Mouse (Mus musculus) T-cell, adult 2 months (primary cell): ENCODE measurements around the gene Olfr1245.
"Not testable (repeated sequence)": the region's sequence is repeated elsewhere in the genome, so short reads cannot be mapped to it uniquely, and the experiment has no call there.

Experiments used
- DNase-seq: peaks from one replicate; pipeline ENCODE4 v3.0.0; 2022; ENCODE audit warnings: low spot score

The Olfr1245 gene

DNA sequence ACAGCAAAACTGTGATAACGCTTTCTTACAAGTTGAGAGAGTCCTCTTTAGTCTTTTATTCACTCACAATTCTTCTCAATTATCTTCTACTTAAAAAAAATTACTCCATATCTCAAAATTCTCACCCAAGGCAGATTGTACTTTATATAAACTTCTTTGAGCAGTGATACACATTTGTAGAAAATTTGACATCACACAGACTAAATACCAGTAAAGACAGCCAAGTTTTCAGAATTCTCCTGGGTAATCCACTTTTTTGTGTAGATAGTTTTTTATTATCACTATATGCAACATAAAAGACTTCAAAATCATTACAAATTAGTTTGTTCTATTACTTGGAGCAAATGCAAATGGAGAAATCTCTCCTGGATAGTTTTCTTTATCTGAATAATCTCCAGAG is at the start of gene Olfr1245:
Gene Olfr1245 (minus strand): TSS at position 101 of the 400 bp plus-strand sequence.
- no peak for DNase-seq

GRCm38 (mm10) chr2:89618145-89618544 is 39.9 kb upstream of the Olfr1245 start, which contains the start of gene Olfr1248:
Gene Olfr1248 (minus strand): TSS chr2:89618245.
- not testable (repeated sequence) for DNase-seq

- DNase-seq, result no peak
Observed at GRCm38 (mm10) chr2:89614030-89614429, 35.8 kb upstream of the Olfr1245 start, which contains the start of gene Olfr1247. Gene Olfr1247 (minus strand): TSS chr2:89614130.

- no peak for DNase-seq
Observed at GRCm38 (mm10) chr2:89593057-89593456, 14.8 kb upstream of the Olfr1245 start, which contains the start of gene Olfr1246. Gene Olfr1246 (minus strand): TSS chr2:89593157.

DNA sequence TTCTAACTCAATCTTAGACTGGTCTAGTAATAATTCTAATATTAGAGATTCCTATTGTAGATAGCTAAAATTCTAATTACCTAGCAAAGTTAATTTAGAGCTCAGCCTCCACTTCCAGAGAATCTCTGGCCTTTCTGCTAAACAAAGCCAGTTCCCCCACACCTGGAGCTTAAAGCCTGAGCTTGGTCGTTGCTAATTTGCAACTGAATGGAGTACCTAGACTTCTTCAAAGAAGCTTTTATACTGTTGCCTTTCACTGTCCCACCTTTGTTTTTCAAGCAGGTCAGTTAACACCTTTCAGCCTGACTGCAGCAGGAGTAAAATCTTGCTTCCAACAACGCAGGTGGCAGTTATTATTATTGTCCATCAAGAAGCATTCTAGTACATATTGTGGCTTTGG is 15.5 kb downstream of the Olfr1245 start:
- DNase-seq, result not testable (repeated sequence)

DNA sequence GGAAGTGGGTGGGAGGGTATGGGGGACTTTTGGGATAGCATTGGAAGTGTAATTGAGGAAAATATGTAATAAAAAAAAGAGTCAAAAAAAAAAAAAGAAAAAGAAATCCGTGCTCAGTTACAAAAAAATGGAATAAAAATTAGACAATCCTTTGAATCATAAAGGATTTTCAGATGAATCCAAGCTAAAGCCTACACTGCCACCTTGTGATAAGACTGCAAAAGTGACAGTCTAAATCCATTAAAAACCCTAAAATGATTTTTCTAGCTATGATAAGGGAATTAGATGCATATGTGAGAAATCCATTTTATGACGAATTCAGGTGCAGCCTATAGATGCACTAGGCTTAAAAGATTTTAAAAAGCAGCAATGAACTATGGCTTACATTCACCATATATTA is 33.7 kb downstream of the Olfr1245 start:
- DNase-seq, result no peak

DNA sequence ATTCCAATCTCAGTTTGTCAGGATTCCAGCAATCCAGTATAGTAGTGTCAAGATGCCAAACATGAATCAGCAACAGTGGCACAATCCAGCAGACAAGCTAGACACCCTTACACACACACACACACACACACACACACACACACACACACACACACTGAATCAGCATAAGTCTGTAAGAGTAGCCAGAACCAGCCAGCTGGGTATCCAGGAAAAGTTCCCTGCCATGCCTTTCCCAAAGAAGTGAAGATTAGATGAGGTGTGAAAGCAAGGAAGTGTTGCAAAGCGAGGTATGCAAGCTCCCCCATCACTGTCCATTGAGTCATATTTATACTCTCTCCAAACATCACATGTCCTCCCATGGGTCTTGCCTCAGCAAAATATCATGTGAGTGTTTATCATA is 38.3 kb downstream of the Olfr1245 start:
- DNase-seq, result no peak

- no peak for DNase-seq
Observed at GRCm38 (mm10) chr2:89531387-89531786, 46.9 kb downstream of the Olfr1245 start, which contains the start of gene Olfr1243. Gene Olfr1243 (minus strand): TSS chr2:89531487.
